Mouse (Mus musculus) lung, postnatal 25 days (tissue): ENCODE results near the gene Eif2b4.

Source experiments
- DNase-seq: peaks from one replicate; pipeline ENCODE4 v3.0.0; 2022; ENCODE audit warnings: low spot score

Gene Eif2b4

GRCm38 (mm10) chr5:31154152-31154553, 39.1 kb downstream of the Eif2b4 start, which contains the start of gene Mpv17:
Gene Mpv17, minus strand, starts transcription at chr5:31154251.
- peak; percentile 88 for DNase-seq

GRCm38 (mm10) chr5:31153516-31154151, 39.6 kb downstream of the Eif2b4 start:
- DNase-seq, result no peak

- DNase-seq, result no peak
These were observed 41.5 kb downstream of the Eif2b4 start for GRCm38 (mm10) chr5:31151746-31152145.

GRCm38 (mm10) chr5:31149781-31150180, 43.4 kb downstream of the Eif2b4 start:
- DNase-seq, result no peak

GRCm38 (mm10) chr5:31138968-31139425, 54.2 kb downstream of the Eif2b4 start:
- DNase-seq, result no peak

- DNase-seq, result no peak
These were observed 54.8 kb downstream of the Eif2b4 start, which contains the start of gene Ucn for GRCm38 (mm10) chr5:31138241-31138967. Gene Ucn, minus strand, starts transcription at chr5:31138829.

- no peak for DNase-seq
These were observed 55.6 kb downstream of the Eif2b4 start for GRCm38 (mm10) chr5:31137658-31138057.
